Mouse (Mus musculus): ENCODE data around the gene Esp23. TPM values are rescaled to one million over a fixed set of nuclear protein-coding genes. Genes with fewer than 3 reads are reported as not detected.
"Not testable (repeated sequence)": the region's sequence is repeated elsewhere in the genome, so short reads cannot be mapped to it uniquely, and the experiment has no call there.

Esp23 gene
- not detected in 2 replicates for polyA plus RNA-seq (2015; fragmentation: Nextera tagmentation; extraction: Ambion mirVana)

GRCm38 (mm10) chr17:39076937-39077336 is at the start of gene Esp23:
Gene Esp23 (minus strand): TSS chr17:39077037.
- H3K4me2 ChIP-seq (ENCODE audit: low read depth, low read length) = no peak within 1 kb of the TSS
- no peak for ATAC-seq (ENCODE audit: low read depth)
- H3K36me3 ChIP-seq (ENCODE audit: control insufficient read depth, insufficient read depth, low read length) = no peaks in the 10 kb centered on the region
- WGBS = 30% methylated on average over 1 of the region's 1 CpGs
- no peaks in the 10 kb centered on the region for H3K4me1 ChIP-seq (replicated peaks; ENCODE audit: control insufficient read depth, insufficient read depth, low read length)
- no peak within 1 kb of the TSS for H3K27ac ChIP-seq (ENCODE audit: low read length)
- peaks cover 2% of the 10 kb centered on the region; the same call in 1 of the 2 replicates for H3K9me3 ChIP-seq (ENCODE audit: control insufficient read depth, low read length)
- H3K27me3 ChIP-seq (ENCODE audit: control insufficient read depth, insufficient read depth, low read depth, low read length) = no peaks in the 10 kb centered on the region
- no peak within 1 kb of the TSS for H3K9ac ChIP-seq (ENCODE audit: low read length)
- H3K4me3 ChIP-seq (ENCODE audit: low read length) = no peak within 1 kb of the TSS

- not testable (repeated sequence) for H3K36me3 ChIP-seq (ENCODE audit: control insufficient read depth, insufficient read depth, low read length)
Measured at GRCm38 (mm10) chr17:39107126-39107525, 30.3 kb upstream of the Esp23 start.

GRCm38 (mm10) chr17:39095034-39095433 is 18.2 kb upstream of the Esp23 start, which contains the start of gene Esp22:
Gene Esp22 (plus strand): TSS chr17:39095334.
- H3K36me3 ChIP-seq (ENCODE audit: control insufficient read depth, insufficient read depth, low read length) = no peaks in the 10 kb centered on the region
- no peak within 1 kb of the TSS for H3K27ac ChIP-seq (ENCODE audit: low read length)
- H3K9me3 ChIP-seq (ENCODE audit: control insufficient read depth, low read length) = no peaks in the 10 kb centered on the region
- no peaks in the 10 kb centered on the region for H3K27me3 ChIP-seq (ENCODE audit: control insufficient read depth, insufficient read depth, low read depth, low read length)
- ATAC-seq (ENCODE audit: low read depth) = no peak
- H3K4me3 ChIP-seq (ENCODE audit: low read length) = no peak within 1 kb of the TSS
- 90% methylated on average over 1 of the region's 1 CpGs for WGBS
- no peaks in the 10 kb centered on the region for H3K4me1 ChIP-seq (replicated peaks; ENCODE audit: control insufficient read depth, insufficient read depth, low read length)
- no peak within 1 kb of the TSS for H3K4me2 ChIP-seq (ENCODE audit: low read depth, low read length)
- H3K9ac ChIP-seq (ENCODE audit: low read length) = no peak within 1 kb of the TSS

More at GRCm38 (mm10) chr17:39107126-39107525, 30.3 kb upstream of the Esp23 start:
- WGBS = 69% methylated on average over 11 of the region's 11 CpGs
- not testable (repeated sequence) for H3K4me3 ChIP-seq (ENCODE audit: low read length); H3K27ac ChIP-seq (ENCODE audit: low read length); H3K4me1 ChIP-seq (replicated peaks; ENCODE audit: control insufficient read depth, insufficient read depth, low read length); H3K27me3 ChIP-seq (ENCODE audit: control insufficient read depth, insufficient read depth, low read depth, low read length); ATAC-seq (ENCODE audit: low read depth); H3K4me2 ChIP-seq (ENCODE audit: low read depth, low read length); H3K9ac ChIP-seq (ENCODE audit: low read length); H3K9me3 ChIP-seq (ENCODE audit: control insufficient read depth, low read length)

GRCm38 (mm10) chr17:39063641-39064040 is 13.2 kb downstream of the Esp23 start:
- Histone ChIP-seq H3K9me3 (ENCODE audit: control insufficient read depth, low read length) (peaks cover 7% of the 10 kb centered on the region), H3K27ac (ENCODE audit: low read length) (no peak overlapping the region), H3K4me3 (ENCODE audit: low read length) (no peak overlapping the region), H3K36me3 (ENCODE audit: control insufficient read depth, insufficient read depth, low read length) (no peaks in the 10 kb centered on the region), H3K9ac (ENCODE audit: low read length) (no peak overlapping the region), H3K4me2 (ENCODE audit: low read depth, low read length) (no peak overlapping the region), H3K27me3 (ENCODE audit: control insufficient read depth, insufficient read depth, low read depth, low read length) (no peaks in the 10 kb centered on the region), H3K4me1 (replicated peaks; ENCODE audit: control insufficient read depth, insufficient read depth, low read length) (no peaks in the 10 kb centered on the region)
- ATAC-seq (ENCODE audit: low read depth) = no peak

GRCm38 (mm10) chr17:39043241-39043640 is 33.6 kb downstream of the Esp23 start, which contains the start of gene Gm21903:
Gene Gm21903 (minus strand): TSS chr17:39043341.
- Histone ChIP-seq H3K36me3 (ENCODE audit: control insufficient read depth, insufficient read depth, low read length) (no peaks in the 10 kb centered on the region), H3K4me2 (ENCODE audit: low read depth, low read length) (no peak within 1 kb of the TSS), H3K9me3 (ENCODE audit: control insufficient read depth, low read length) (no peaks in the 10 kb centered on the region), H3K27ac (ENCODE audit: low read length) (no peak within 1 kb of the TSS), H3K4me1 (replicated peaks; ENCODE audit: control insufficient read depth, insufficient read depth, low read length) (no peaks in the 10 kb centered on the region), H3K9ac (ENCODE audit: low read length) (no peak within 1 kb of the TSS), H3K27me3 (ENCODE audit: control insufficient read depth, insufficient read depth, low read depth, low read length) (no peaks in the 10 kb centered on the region), H3K4me3 (ENCODE audit: low read length) (no peak within 1 kb of the TSS)
- no peak for ATAC-seq (ENCODE audit: low read depth)

GRCm38 (mm10) chr17:39036395-39036794 is 40.4 kb downstream of the Esp23 start, which contains the start of gene Esp24:
Gene Esp24 (plus strand): TSS chr17:39036695.
- H3K36me3 ChIP-seq (ENCODE audit: control insufficient read depth, insufficient read depth, low read length); H3K27me3 ChIP-seq (ENCODE audit: control insufficient read depth, insufficient read depth, low read depth, low read length); H3K4me3 ChIP-seq (ENCODE audit: low read length); H3K9ac ChIP-seq (ENCODE audit: low read length); H3K4me2 ChIP-seq (ENCODE audit: low read depth, low read length); H3K4me1 ChIP-seq (replicated peaks; ENCODE audit: control insufficient read depth, insufficient read depth, low read length); H3K27ac ChIP-seq (ENCODE audit: low read length); H3K9me3 ChIP-seq (ENCODE audit: control insufficient read depth, low read length); ATAC-seq (ENCODE audit: low read depth): not testable (repeated sequence)
- 80% methylated on average over 3 of the region's 3 CpGs for WGBS

Other genes with a start within 250 kb of the Esp23 start
- not detected in 2 replicates for gene Esp24, start 40.3 kb downstream of the Esp23 start, polyA plus RNA-seq (2015; fragmentation: Nextera tagmentation; extraction: Ambion mirVana)
- gene Gm21903, start 33.7 kb downstream of the Esp23 start, polyA plus RNA-seq (2015; fragmentation: Nextera tagmentation; extraction: Ambion mirVana) = not detected in 2 replicates
- gene Esp22, start 18.3 kb upstream of the Esp23 start, polyA plus RNA-seq (2015; fragmentation: Nextera tagmentation; extraction: Ambion mirVana) = not detected in 2 replicates

Data from lung, embryonic 16.5 days (tissue).